Mouse (Mus musculus): Measurements from ENCODE around the gene Rhbdf2. TPM values are rescaled to one million over a fixed set of nuclear protein-coding genes. Genes with fewer than 3 reads are reported as not detected.

The Rhbdf2 gene
- polyA plus RNA-seq, 1 experiment from 2014 or later, result 0.77 TPM

DNA sequence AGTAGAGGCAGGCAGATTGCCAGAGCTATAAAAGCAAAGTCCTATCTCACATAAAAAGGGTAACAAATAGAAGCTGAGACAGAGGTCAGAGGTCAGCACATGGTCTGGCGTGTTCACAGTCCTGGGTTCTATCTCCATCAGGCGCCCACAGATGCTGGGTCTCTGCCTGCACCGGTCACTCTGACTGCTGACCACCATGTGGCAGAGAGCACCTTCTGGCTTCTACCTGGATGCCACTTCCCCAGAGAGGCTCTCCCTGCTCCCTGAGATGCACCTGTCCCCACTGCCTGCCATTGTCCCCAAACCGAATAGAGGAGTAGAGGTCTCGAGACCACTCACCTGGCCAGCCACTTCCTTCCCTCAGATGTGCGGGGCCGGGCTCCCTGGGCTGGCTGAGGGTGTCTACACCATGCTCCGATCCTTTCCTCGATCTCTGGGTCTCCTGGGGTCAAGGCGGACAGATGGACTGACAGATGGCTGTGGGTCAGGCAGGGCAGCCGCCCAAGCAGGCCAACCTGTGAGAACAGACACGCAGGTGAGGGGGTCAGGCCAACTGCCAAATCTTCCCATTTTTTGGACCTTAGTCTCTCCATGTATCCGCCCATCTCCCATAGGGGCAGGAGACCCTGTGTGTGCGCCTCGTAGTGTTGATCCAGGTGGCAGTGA is 16.7 kb downstream of the Rhbdf2 start:
- H3K9me3 ChIP-seq, result no peaks in the 10 kb centered on the region
- WGBS, result 89% methylated on average over 15 of the region's 15 CpGs

DNA sequence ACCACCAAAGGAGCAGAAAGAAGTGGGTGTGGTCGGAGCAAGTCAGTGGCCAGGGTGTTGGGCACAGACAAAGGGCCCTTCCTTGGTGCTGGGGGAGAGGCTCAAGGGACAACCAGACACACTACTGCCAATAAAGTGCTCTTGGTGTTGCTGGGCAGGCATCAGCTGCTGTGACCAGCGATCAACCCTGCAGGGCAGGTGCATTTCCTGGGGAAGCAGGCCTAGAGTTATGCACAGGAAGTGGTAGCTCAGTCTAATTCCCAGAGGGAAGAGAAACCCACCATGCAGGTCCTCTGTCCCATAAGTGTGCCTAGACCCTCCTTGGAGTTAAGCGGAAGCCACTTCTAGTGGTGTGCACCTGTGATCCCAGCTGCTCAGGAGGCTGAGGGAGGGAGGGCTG is 19.1 kb downstream of the Rhbdf2 start:
- no peak for ATAC-seq
- no peaks in the 10 kb centered on the region for H3K4me1 ChIP-seq (replicated peaks)
- H3K4me3 ChIP-seq (replicated peaks), result no peak overlapping the region
- no peaks in the 10 kb centered on the region for H3K27me3 ChIP-seq
- no peaks in the 10 kb centered on the region for H3K36me3 ChIP-seq
- WGBS, result 86% methylated on average over 3 of the region's 3 CpGs
- H3K9me3 ChIP-seq, result no peaks in the 10 kb centered on the region
- H3K9ac ChIP-seq (replicated peaks), result no peak overlapping the region
- no peak overlapping the region for H3K4me2 ChIP-seq (replicated peaks)
- no peak overlapping the region for H3K27ac ChIP-seq

More for the DNA sequence above, 16.7 kb downstream of the Rhbdf2 start:
- H3K36me3 ChIP-seq, result no peaks in the 10 kb centered on the region
- no peak overlapping the region for H3K4me3 ChIP-seq (replicated peaks)
- no peaks in the 10 kb centered on the region for H3K4me1 ChIP-seq (replicated peaks)
- H3K9ac ChIP-seq (replicated peaks), result no peak overlapping the region
- H3K27me3 ChIP-seq, result no peaks in the 10 kb centered on the region
- no peak overlapping the region for H3K4me2 ChIP-seq (replicated peaks)
- no peak for ATAC-seq
- H3K27ac ChIP-seq, result no peak overlapping the region

DNA sequence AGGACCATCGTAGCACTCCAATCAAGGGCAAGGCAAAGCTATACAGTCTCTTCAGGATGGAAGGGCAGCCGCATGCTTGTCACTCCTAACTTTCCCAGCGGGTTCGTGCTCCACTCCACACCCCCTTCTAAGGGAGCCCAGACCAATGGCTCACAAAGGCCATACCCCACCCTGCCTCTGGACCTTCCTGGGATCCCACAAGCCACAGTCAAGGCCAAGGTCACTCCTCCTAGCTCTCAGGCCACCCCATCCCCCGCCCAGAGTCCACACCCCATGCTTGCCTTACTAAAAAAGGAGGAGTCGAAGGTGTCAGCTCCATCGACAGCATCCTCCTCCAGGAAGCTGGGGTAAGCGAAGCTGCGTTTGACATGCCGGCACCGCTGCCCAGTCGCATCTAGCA is 22.7 kb downstream of the Rhbdf2 start:
- Histone ChIP-seq H3K9ac (replicated peaks) (no peak overlapping the region), H3K4me3 (replicated peaks) (no peak overlapping the region), H3K4me2 (replicated peaks) (no peak overlapping the region), H3K27me3 (no peaks in the 10 kb centered on the region), H3K4me1 (replicated peaks) (no peaks in the 10 kb centered on the region), H3K27ac (no peak overlapping the region), H3K9me3 (no peaks in the 10 kb centered on the region), H3K36me3 (no peaks in the 10 kb centered on the region)
- 93% methylated on average over 12 of the region's 12 CpGs for WGBS
- ATAC-seq, result no peak

DNA sequence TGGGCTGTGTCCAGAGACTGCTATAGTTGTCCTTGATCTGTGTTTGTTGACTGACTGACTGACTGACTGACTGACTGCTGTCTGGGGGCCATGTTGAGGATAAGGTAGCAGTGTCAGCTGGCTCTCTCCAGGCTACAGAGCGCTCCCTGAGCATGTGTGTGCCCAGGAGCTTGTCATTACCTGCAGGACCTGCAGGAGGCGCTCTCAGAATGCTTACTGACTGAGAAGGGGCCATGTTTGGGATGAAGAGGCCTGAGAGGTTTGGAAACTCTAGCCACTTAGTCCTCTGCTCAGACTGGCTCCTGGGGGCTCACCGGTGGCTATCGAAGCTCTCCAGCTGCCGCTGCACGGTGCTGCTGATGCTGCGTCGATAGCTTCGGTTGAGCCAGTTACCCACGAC is 23.5 kb downstream of the Rhbdf2 start:
- ATAC-seq, result no peak
- H3K36me3 ChIP-seq, result no peaks in the 10 kb centered on the region
- no peak overlapping the region for H3K4me2 ChIP-seq (replicated peaks)
- no peak overlapping the region for H3K27ac ChIP-seq
- no peaks in the 10 kb centered on the region for H3K27me3 ChIP-seq
- 92% methylated on average over 10 of the region's 10 CpGs for WGBS
- no peaks in the 10 kb centered on the region for H3K4me1 ChIP-seq (replicated peaks)
- H3K9ac ChIP-seq (replicated peaks), result no peak overlapping the region
- no peaks in the 10 kb centered on the region for H3K9me3 ChIP-seq
- H3K4me3 ChIP-seq (replicated peaks), result no peak overlapping the region

DNA sequence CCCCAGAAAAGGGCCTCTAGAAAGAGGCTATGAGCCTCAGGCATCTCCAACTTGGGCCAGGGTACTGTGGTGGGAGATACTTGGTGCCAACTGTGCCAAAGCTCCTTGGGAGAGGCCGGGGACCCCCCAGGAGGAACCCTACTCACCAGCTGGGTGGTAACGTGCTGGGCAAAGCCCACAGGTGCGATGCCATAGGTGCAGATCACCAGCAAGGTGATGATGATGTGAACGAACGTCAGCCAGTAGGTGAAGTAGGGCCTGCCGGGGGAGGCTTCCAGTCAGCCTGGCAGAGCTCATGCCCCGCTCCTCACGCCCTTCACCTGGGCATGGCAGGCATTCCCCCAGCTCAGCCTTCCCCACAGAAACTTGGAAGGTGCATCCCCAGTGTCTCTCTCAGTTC is 24.8 kb downstream of the Rhbdf2 start:
- Histone ChIP-seq H3K36me3 (no peaks in the 10 kb centered on the region), H3K27me3 (no peaks in the 10 kb centered on the region), H3K4me3 (replicated peaks) (no peak overlapping the region), H3K4me1 (replicated peaks) (no peaks in the 10 kb centered on the region), H3K9ac (replicated peaks) (no peak overlapping the region), H3K27ac (no peak overlapping the region), H3K9me3 (no peaks in the 10 kb centered on the region), H3K4me2 (replicated peaks) (no peak overlapping the region)
- ATAC-seq, result no peak
- 92% methylated on average over 8 of the region's 8 CpGs for WGBS

DNA sequence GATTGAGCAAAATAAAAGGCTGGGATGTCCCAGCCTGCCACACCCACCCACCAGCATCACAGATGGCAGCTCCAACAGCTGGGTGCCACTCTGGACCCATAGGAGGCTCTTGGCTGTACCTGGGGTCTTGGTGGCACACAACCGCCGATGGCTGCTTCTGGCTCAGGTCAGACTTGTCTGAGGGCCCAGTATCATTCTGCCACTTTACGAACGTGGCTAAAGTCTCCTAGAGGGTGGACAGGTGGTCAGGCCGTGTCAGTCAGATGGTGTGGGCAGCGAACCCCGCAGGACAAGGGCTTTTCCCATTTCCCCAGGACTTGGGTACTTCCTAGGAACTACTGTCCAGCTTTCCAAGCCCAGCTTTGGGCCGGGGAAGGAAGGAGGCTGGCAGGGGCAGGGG is 25.7 kb downstream of the Rhbdf2 start:
- H3K36me3 ChIP-seq, result no peaks in the 10 kb centered on the region
- no peak overlapping the region for H3K4me2 ChIP-seq (replicated peaks)
- no peak overlapping the region for H3K4me3 ChIP-seq (replicated peaks)
- H3K27me3 ChIP-seq, result no peaks in the 10 kb centered on the region
- no peak for ATAC-seq
- H3K27ac ChIP-seq, result no peak overlapping the region
- no peaks in the 10 kb centered on the region for H3K4me1 ChIP-seq (replicated peaks)
- no peaks in the 10 kb centered on the region for H3K9me3 ChIP-seq
- H3K9ac ChIP-seq (replicated peaks), result no peak overlapping the region
- WGBS, result 90% methylated on average over 8 of the region's 8 CpGs

DNA sequence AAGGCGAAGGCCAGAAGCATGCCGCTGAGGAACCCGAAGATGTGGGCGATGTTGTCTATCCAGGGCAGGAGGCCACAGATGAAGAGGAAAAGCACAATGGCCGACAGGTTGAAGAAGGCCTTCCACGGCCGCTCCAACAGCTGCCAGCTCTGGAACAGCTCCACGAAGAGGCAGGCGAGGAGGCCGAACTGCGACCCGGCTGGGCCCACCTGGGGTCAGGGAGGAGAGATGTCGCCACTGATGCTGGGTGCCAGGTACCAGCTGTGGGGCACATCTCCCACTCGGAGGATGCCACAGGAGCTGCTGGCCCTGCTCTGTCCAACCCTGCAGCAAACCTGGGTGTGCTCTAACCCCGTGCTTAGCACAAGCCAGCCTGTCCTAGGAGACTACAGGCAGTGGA is 27.6 kb downstream of the Rhbdf2 start:
- no peak overlapping the region for H3K4me2 ChIP-seq (replicated peaks)
- no peak overlapping the region for H3K9ac ChIP-seq (replicated peaks)
- no peak overlapping the region for H3K4me3 ChIP-seq (replicated peaks)
- H3K9me3 ChIP-seq, result no peaks in the 10 kb centered on the region
- no peak overlapping the region for H3K27ac ChIP-seq
- no peak for ATAC-seq
- no peaks in the 10 kb centered on the region for H3K36me3 ChIP-seq
- H3K4me1 ChIP-seq (replicated peaks), result no peaks in the 10 kb centered on the region
- 92% methylated on average over 15 of the region's 15 CpGs for WGBS
- H3K27me3 ChIP-seq, result no peaks in the 10 kb centered on the region

DNA sequence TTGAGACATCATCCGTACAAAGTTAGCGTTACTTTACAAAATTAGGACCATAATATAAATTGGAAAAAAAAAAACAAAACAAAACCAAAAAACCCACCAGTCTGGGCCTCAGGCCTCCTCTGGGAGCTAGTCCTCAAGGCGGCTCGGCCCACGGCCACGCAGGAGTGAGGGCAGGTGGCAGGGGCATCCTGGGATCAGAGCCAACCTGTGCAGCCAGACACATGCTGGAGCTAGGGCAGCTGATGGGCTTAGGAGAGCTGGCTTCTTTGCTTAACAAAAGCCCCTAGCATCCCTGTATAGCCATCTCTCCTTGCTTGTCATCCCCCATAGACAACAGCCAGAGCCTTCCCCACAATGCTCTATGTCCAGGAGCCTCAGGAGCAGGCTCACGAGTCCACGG is 28.6 kb downstream of the Rhbdf2 start:
- no peaks in the 10 kb centered on the region for H3K27me3 ChIP-seq
- no peak overlapping the region for H3K4me3 ChIP-seq (replicated peaks)
- H3K9me3 ChIP-seq, result no peaks in the 10 kb centered on the region
- no peak for ATAC-seq
- WGBS, result 89% methylated on average over 8 of the region's 8 CpGs
- H3K4me1 ChIP-seq (replicated peaks), result peaks cover 5% of the 10 kb centered on the region; the same call in 1 of the 2 replicates
- no peaks in the 10 kb centered on the region for H3K36me3 ChIP-seq
- no peak overlapping the region for H3K9ac ChIP-seq (replicated peaks)
- H3K27ac ChIP-seq, result no peak overlapping the region
- no peak overlapping the region for H3K4me2 ChIP-seq (replicated peaks)

DNA sequence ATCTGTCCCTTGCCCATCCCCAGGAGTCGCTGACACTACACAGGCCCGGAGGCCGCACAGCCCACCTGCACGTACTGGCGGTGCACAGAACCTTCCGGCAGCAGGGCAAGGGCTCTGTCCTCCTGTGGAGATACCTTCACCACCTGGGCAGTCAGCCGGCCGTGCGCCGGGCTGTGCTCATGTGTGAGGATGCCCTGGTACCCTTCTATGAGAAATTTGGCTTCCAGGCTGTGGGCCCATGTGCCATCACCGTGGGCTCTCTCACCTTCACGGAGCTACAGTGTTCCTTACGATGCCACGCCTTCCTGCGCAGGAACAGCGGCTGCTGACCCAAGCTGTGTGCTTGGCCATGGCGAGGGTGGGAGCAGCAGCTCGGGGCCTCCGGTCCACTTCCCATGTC is 30.1 kb downstream of the Rhbdf2 start:
- no peak overlapping the region for H3K4me2 ChIP-seq (replicated peaks)
- ATAC-seq, result no peak
- H3K36me3 ChIP-seq, result no peaks in the 10 kb centered on the region
- H3K9ac ChIP-seq (replicated peaks), result no peak overlapping the region
- peaks cover 15% of the 10 kb centered on the region for H3K4me1 ChIP-seq (replicated peaks)
- no peaks in the 10 kb centered on the region for H3K9me3 ChIP-seq
- WGBS, result 89% methylated on average over 19 of the region's 19 CpGs
- no peak overlapping the region for H3K27ac ChIP-seq
- no peak overlapping the region for H3K4me3 ChIP-seq (replicated peaks)
- H3K27me3 ChIP-seq, result no peaks in the 10 kb centered on the region

DNA sequence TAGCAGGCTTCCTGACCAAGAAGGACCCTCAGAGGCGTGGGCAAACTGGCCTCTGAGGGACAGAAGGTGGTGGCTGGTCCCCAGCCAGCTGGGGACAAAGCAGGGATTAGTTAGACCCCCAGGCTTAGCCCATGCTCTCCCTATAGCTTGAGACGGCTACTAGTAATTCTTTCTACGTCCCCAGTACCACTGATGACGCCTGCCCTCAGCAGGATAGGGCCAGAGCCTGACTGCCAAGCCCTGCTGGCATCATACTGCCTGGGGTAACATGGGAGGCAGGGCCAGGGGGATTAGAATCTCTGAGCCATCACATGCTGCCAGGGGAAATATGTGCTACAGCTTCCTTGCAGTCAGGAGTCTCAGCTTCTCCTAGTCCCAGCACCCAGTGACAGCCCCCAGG is 33.5 kb downstream of the Rhbdf2 start:
- Histone ChIP-seq H3K4me1 (replicated peaks) (peaks cover 28% of the 10 kb centered on the region), H3K4me3 (replicated peaks) (no peak overlapping the region), H3K9me3 (no peaks in the 10 kb centered on the region), H3K4me2 (replicated peaks) (no peak overlapping the region), H3K36me3 (no peaks in the 10 kb centered on the region), H3K27me3 (no peaks in the 10 kb centered on the region), H3K27ac (no peak overlapping the region), H3K9ac (replicated peaks) (no peak overlapping the region)
- 52% methylated on average over 4 of the region's 4 CpGs for WGBS
- ATAC-seq, result no peak

DNA sequence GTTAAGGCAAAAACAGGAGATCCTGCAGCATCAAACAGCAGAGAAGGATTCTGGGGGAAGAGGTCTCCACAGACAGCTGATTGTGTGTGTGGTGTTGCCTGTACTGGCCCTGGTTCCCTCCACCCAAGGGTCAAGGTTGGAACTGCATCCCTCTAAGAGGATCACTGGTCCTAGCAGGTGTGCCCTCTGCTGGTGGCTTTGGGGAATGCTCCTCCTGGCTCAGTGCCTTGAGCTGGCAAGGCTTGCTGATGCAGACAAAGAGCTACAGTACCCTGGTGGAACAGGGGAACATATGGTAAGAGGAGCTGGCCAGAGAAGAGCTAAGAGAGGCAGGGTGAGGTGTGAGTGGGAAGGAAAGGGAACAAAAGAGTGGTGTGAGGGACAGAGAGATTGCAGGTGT is 34.4 kb downstream of the Rhbdf2 start:
- H3K9me3 ChIP-seq, result no peaks in the 10 kb centered on the region
- H3K9ac ChIP-seq (replicated peaks), result no peak overlapping the region
- no peak overlapping the region for H3K4me2 ChIP-seq (replicated peaks)
- H3K27ac ChIP-seq, result peak overlapping the region; percentile 57
- peaks cover 28% of the 10 kb centered on the region for H3K4me1 ChIP-seq (replicated peaks)
- H3K27me3 ChIP-seq, result no peaks in the 10 kb centered on the region
- H3K4me3 ChIP-seq (replicated peaks), result no peak overlapping the region
- H3K36me3 ChIP-seq, result no peaks in the 10 kb centered on the region
- ATAC-seq, result peak; percentile 72

DNA sequence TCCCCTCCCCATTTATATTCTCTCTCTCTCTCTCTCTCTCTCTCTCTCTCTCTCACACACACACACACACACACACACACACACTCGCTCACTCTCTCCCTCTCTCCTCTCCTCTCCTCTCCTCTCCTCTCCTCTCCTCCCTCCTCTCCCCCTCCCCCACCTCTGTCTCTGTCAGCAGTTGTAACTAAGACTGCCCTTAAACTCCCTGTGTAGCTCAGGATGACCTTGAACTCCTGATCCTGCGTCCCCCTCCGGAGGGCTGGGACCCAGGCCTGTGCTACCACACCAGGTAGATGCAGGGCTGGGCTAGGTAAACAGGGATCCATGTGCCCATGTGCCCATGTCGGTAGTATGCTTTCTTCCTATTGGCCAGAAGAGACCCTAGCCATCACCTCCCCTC is 35.2 kb downstream of the Rhbdf2 start:
- no peak overlapping the region for H3K4me3 ChIP-seq (replicated peaks)

DNA sequence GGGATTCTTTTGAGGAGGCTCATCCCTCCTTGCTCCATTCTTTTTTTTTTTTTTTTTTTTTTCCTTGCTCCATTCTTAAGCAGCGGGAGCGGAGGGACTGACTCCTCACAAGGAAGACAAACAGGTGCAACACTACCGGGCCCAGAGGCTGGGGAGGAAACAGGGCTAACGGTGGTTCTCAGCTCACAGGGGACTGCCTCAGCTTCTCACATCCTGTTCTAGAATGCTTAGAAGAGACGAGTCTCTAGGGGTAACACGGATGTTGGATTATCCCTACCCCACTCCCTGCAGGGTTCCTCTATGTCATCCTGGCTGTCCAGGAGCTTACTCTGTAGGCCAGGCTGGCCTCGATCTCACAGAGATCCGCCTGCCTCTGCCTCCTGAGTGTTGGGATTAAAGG is 37.2 kb downstream of the Rhbdf2 start:
- WGBS, result 54% methylated on average over 8 of the region's 8 CpGs
- Histone ChIP-seq H3K36me3 (no peaks in the 10 kb centered on the region), H3K9ac (replicated peaks) (no peak overlapping the region), H3K9me3 (no peaks in the 10 kb centered on the region), H3K4me3 (replicated peaks) (no peak overlapping the region), H3K4me1 (replicated peaks) (peaks cover 35% of the 10 kb centered on the region), H3K27ac (peak overlapping the region; percentile 42; the same call in 1 of the 2 replicates), H3K4me2 (replicated peaks) (peak overlapping the region; percentile 18; the same call in 1 of the 2 replicates), H3K27me3 (peaks cover 5% of the 10 kb centered on the region; the same call in 1 of the 2 replicates)
- no peak for ATAC-seq

More for the DNA sequence above, 35.2 kb downstream of the Rhbdf2 start:
- Histone ChIP-seq H3K9me3 (no peaks in the 10 kb centered on the region), H3K9ac (replicated peaks) (no peak overlapping the region), H3K4me2 (replicated peaks) (no peak overlapping the region), H3K4me1 (replicated peaks) (peaks cover 34% of the 10 kb centered on the region), H3K27ac (no peak overlapping the region), H3K27me3 (no peaks in the 10 kb centered on the region), H3K36me3 (no peaks in the 10 kb centered on the region)
- 90% methylated on average over 4 of the region's 4 CpGs for WGBS
- ATAC-seq, result no peak
